Mouse (Mus musculus) kidney, embryonic 14.5 days (tissue): ENCODE results near the gene 1110008P14Rik. TPM values are rescaled to one million over a fixed set of nuclear protein-coding genes. Genes with fewer than 3 reads are reported as not detected.

Experiments
- ATAC-seq: fragments of 200-750 bp; cut with Nextera tagmentation; 2 replicates; pipeline ENCODE4 v1.8.0; 2017; ENCODE audit warnings: moderate number of reproducible peaks, mild to moderate bottlenecking, moderate TSS enrichment, moderate library complexity; ENCODE audit not compliant: low FRiP score, low TSS enrichment
- H3K27ac ChIP-seq: fragments of 300-500 bp; sonication (generic); 2 replicates; pipeline ENCODE4 v1.5.1; 2014; ENCODE audit warnings: low read depth, mild to moderate bottlenecking, low read length, moderate library complexity, mixed read lengths
- H3K27me3 ChIP-seq: fragments of 300-500 bp; sonication (generic); 2 replicates; pipeline ENCODE4 v1.6.1; 2014; ENCODE audit warnings: mild to moderate bottlenecking, low read length; ENCODE audit not compliant: control insufficient read depth, insufficient read depth
- H3K36me3 ChIP-seq: fragments of 300-500 bp; sonication (generic); 2 replicates; pipeline ENCODE4 v1.6.1; 2014; ENCODE audit warnings: low read length, mixed read lengths; ENCODE audit not compliant: control insufficient read depth, insufficient read depth
- H3K4me1 ChIP-seq: fragments of 300-500 bp; sonication (generic); 2 replicates; pipeline ENCODE4 v1.6.1; 2014; ENCODE audit warnings: low read length, mixed read lengths; ENCODE audit not compliant: control insufficient read depth, insufficient read depth
- H3K4me2 ChIP-seq: fragments of 300-500 bp; sonication (generic); replicated peaks from 2 replicates; pipeline ENCODE4 v1.6.1; 2014; ENCODE audit warnings: low read depth, mild to moderate bottlenecking, low read length
- H3K4me3 ChIP-seq: fragments of 300-500 bp; sonication (generic); 2 replicates; pipeline ENCODE4 v1.5.1; 2014; ENCODE audit warnings: mild to moderate bottlenecking, low read length
- H3K9ac ChIP-seq: fragments of 300-500 bp; sonication (generic); 2 replicates; pipeline ENCODE4 v1.6.1; 2014; ENCODE audit warnings: low read depth, mild to moderate bottlenecking, low read length, moderate library complexity
- H3K9me3 ChIP-seq: fragments of 300-500 bp; sonication (generic); 2 replicates; pipeline ENCODE4 v1.6.1; 2016; ENCODE audit warnings: low read length; ENCODE audit not compliant: control insufficient read depth
- WGBS: fragments of 180-500 bp; shearing (Covaris S2); extraction: QIAGEN DNeasy Blood & Tissue Kit; methylation state at CpG from one replicate; pipeline ENCODE4 v1.1.7; 2014; 5-methylcytosine and 5-hydroxymethylcytosine counted together
- polyA plus RNA-seq: library from polyadenylated mRNA; unstranded; fragments of >200 nt; fragmentation: Nextera tagmentation; extraction: Ambion mirVana; gene quantifications from 2 replicates; pipeline ENCODE4 v1.2.1, GENCODE M21; 2014

1110008P14Rik gene
- polyA plus RNA-seq, 1 experiment from 2014 or later = 50.1 TPM

- Histone ChIP-seq H3K4me1 (peaks cover 5% of the 10 kb centered on the region; the same call in 1 of the 2 replicates), H3K27me3 (0 out of 2 replicates have a peak, but pooled peaks cover 4% of the 10 kb centered on the region), H3K4me3 (peak overlapping the region; percentile 68), H3K9ac (peak overlapping the region; percentile 55), H3K9me3 (no peaks in the 10 kb centered on the region), H3K27ac (no peak overlapping the region), H3K36me3 (peaks cover 30% of the 10 kb centered on the region), H3K4me2 (peak overlapping the region; percentile 97)
- WGBS = under 1% methylated on average over 27 of the region's 27 CpGs
- peak; percentile 72 for ATAC-seq
Measured at GRCm38 (mm10) chr2:32381141-32381774, 480 bp downstream of the 1110008P14Rik start.

DNA sequence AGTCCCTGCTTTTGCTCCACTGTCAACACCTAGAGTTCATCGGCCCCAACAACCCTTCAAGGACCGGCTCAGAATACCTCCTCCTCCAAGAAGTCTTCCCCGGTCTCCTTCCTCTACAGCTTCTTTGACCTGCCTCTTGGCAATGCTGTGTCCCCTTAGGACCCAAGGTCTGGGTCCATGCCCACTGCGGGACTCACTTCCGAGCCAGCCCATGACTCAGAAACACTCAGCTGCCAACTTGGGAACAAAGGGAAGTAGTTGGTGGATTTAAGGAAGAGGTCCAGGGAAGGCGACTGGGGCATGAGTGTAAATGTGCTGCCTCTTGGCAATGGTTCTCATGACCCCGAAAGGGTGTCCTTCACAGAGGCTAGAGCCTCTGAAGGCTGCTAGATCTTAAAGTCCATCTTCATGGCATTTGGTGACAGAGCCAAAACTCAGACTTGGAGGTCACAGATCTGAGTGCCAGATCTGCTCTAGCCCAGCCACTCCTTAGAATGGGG is 1.7 kb downstream of the 1110008P14Rik start:
- ATAC-seq = no peak
- Histone ChIP-seq H3K4me2 (no peak overlapping the region), H3K9me3 (no peaks in the 10 kb centered on the region), H3K4me3 (no peak overlapping the region), H3K27me3 (0 out of 2 replicates have a peak, but pooled peaks cover 4% of the 10 kb centered on the region), H3K27ac (no peak overlapping the region), H3K4me1 (peaks cover 5% of the 10 kb centered on the region; the same call in 1 of the 2 replicates), H3K36me3 (peaks cover 42% of the 10 kb centered on the region), H3K9ac (no peak overlapping the region)
- WGBS = 88% methylated on average over 7 of the region's 7 CpGs

- no peak overlapping the region for H3K4me3 ChIP-seq
- no peak for ATAC-seq
- 95% methylated on average over 10 of the region's 10 CpGs for WGBS
- H3K9ac ChIP-seq = no peak overlapping the region
- H3K27ac ChIP-seq = no peak overlapping the region
- H3K27me3 ChIP-seq = no peaks in the 10 kb centered on the region
- no peak overlapping the region for H3K4me2 ChIP-seq
- H3K4me1 ChIP-seq = peaks cover 5% of the 10 kb centered on the region; the same call in 1 of the 2 replicates
- H3K36me3 ChIP-seq = peaks cover 62% of the 10 kb centered on the region
- H3K9me3 ChIP-seq = no peaks in the 10 kb centered on the region
Measured at GRCm38 (mm10) chr2:32376963-32377362, 4.8 kb downstream of the 1110008P14Rik start.

DNA sequence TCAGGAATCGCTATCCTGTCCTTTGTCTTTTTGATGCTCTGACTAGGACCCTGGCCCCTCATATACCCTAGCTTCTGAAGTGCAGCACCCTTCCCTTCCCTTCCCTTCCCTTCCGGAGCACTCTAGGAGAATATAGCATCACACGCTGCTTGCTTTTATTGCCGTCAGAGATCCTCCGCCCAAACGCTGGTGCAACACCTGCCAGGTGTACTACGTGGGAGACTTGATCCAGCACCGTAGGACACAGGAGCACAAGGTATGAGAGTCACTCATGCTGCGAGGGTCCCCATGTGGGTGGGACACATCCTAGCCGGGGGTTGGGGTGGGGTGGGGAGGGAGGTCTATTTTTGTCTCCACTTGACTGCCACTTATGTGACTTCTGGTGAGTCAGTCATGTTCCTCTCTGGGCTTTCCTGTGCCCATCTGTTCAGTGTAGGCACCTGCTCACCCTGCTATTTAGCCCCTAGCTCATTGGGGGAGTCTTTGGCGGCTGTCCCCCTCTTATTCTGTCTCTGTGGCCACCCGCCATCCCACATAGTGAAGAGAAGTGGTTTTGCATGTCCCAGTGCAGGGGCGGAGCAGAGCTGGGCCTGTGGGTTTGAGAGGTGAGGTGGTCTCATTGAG is 6.3 kb downstream of the 1110008P14Rik start:
- ATAC-seq = no peak
- Histone ChIP-seq H3K4me3 (no peak overlapping the region), H3K27ac (no peak overlapping the region), H3K36me3 (peaks cover 77% of the 10 kb centered on the region), H3K9ac (no peak overlapping the region), H3K4me2 (no peak overlapping the region), H3K4me1 (no peaks in the 10 kb centered on the region), H3K27me3 (no peaks in the 10 kb centered on the region), H3K9me3 (no peaks in the 10 kb centered on the region)
- 91% methylated on average over 13 of the region's 13 CpGs for WGBS

GRCm38 (mm10) chr2:32374191-32374590 is 7.5 kb downstream of the 1110008P14Rik start:
- 78% methylated on average over 10 of the region's 10 CpGs for WGBS
- Histone ChIP-seq H3K27ac (no peak overlapping the region), H3K4me2 (no peak overlapping the region), H3K27me3 (no peaks in the 10 kb centered on the region), H3K4me3 (no peak overlapping the region), H3K4me1 (no peaks in the 10 kb centered on the region), H3K9ac (no peak overlapping the region), H3K9me3 (no peaks in the 10 kb centered on the region), H3K36me3 (peaks cover 86% of the 10 kb centered on the region)
- no peak for ATAC-seq

GRCm38 (mm10) chr2:32367315-32367714 is 14.4 kb downstream of the 1110008P14Rik start:
- Histone ChIP-seq H3K9me3 (no peaks in the 10 kb centered on the region), H3K4me2 (no peak overlapping the region), H3K9ac (no peak overlapping the region), H3K27me3 (no peaks in the 10 kb centered on the region), H3K4me3 (no peak overlapping the region), H3K27ac (no peak overlapping the region), H3K36me3 (peaks cover 65% of the 10 kb centered on the region), H3K4me1 (peaks cover 7% of the 10 kb centered on the region; the same call in 1 of the 2 replicates)
- 91% methylated on average over 5 of the region's 5 CpGs for WGBS
- ATAC-seq = no peak

GRCm38 (mm10) chr2:32364121-32364520 is 17.6 kb downstream of the 1110008P14Rik start:
- peak overlapping the region; percentile 82; the same call in 1 of the 2 replicates for H3K9ac ChIP-seq

GRCm38 (mm10) chr2:32363376-32364106 is 18.2 kb downstream of the 1110008P14Rik start:
- Histone ChIP-seq H3K36me3 (peaks cover 32% of the 10 kb centered on the region), H3K9ac (peak overlapping the region; percentile 82), H3K27ac (peak overlapping the region; percentile 95), H3K27me3 (no peaks in the 10 kb centered on the region), H3K4me3 (peak overlapping the region; percentile 83), H3K4me1 (peaks cover 18% of the 10 kb centered on the region; the same call in 1 of the 2 replicates), H3K4me2 (peak overlapping the region; percentile 81), H3K9me3 (no peaks in the 10 kb centered on the region)
- ATAC-seq = peak; percentile 51
- 9% methylated on average over 19 of the region's 19 CpGs for WGBS

More at GRCm38 (mm10) chr2:32364121-32364520, 17.6 kb downstream of the 1110008P14Rik start:
- no peaks in the 10 kb centered on the region for H3K9me3 ChIP-seq
- peaks cover 34% of the 10 kb centered on the region for H3K36me3 ChIP-seq
- H3K27ac ChIP-seq = no peak overlapping the region
- peak overlapping the region; percentile 81 for H3K4me2 ChIP-seq
- peak overlapping the region; percentile 83; the same call in 1 of the 2 replicates for H3K4me3 ChIP-seq
- ATAC-seq = no peak
- WGBS = 78% methylated on average over 8 of the region's 8 CpGs
- no peaks in the 10 kb centered on the region for H3K27me3 ChIP-seq
- peaks cover 18% of the 10 kb centered on the region; the same call in 1 of the 2 replicates for H3K4me1 ChIP-seq
